Mouse (Mus musculus) adipocyte (in vitro differentiated cells): ENCODE data around the gene Cfap100.

Source experiments
- DNase-seq: peaks from one replicate; pipeline ENCODE4 v3.0.0-alpha.2; 2016; ENCODE audit warnings: low spot score

Gene Cfap100

DNA sequence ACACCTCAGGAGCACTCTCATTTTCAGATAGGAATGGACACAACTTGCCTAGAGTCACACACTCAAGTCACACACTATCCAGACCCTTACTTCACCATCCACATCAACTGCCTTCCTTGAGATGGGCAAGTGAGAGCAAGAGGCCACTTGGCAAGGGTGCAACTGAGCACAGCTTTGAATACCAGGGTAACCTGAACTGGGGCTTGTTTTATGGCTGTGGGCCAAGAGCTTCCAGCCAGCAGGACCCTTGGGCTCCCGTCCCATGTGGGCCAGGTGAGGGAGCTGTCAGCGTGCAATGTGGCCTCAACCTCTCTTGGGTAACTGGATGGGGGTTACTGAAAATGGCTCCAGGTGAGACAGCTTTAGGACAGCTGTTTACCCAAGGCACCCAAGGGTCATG, 28.8 kb upstream of the Cfap100 start:
- DNase-seq = no peak

DNA sequence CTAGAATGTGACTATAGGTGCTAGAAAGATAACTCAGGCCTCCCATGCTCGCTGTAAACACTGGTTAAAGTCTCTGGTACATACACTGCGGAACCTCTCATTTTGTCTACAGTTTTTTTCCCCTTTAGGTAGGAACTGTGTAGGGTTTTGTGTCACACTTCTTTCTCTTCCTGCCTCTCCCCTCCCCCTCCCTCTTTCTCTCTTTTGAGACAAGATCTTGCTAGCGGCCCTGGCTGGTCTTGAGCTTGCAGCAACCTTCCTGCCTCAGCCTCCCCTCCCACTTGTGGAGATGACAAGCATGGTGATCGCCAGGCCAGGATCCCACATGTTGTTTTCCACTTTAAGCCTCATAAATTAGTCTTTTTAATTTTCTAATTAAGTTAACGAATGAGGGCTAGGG, 25.2 kb upstream of the Cfap100 start:
- no peak for DNase-seq

DNA sequence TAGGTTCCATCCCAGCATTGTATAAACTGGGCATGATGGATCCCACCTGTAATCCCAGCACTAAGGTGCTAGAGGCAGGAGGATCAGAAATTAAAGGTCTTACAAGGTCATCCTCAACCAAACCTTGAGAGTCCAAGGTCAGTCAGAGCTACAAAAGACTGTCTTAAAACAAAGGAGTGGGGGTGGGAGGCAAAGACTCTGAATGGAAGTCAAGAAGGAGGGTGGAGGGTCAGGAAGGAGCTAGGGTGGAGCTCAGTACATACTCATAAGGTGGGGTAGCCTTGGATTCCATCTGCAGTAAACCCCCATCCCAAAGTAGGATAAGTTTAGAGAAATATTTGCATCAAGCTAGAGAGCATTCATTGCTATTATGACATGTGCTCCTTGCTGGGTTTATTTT, 24.0 kb upstream of the Cfap100 start:
- no peak for DNase-seq

DNA sequence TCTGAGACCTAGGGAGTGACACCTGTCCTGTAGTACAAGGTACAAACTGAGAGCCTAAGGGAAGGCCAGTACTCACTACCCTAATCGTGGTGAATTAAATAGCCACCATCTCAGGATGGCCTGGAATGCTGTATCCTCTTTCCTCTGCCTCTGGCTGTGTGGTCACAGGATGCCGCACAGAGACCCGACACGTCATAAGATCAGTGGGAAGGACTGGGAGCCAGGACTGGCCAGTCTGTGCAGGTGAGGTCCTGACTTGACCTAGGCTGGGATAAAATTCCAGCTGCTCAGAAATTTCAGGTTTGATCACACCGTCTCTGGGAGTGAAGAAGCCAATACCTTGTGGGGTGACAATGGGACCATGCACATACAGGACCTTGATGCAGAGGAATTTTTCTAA, 22.9 kb upstream of the Cfap100 start:
- DNase-seq = no peak

DNA sequence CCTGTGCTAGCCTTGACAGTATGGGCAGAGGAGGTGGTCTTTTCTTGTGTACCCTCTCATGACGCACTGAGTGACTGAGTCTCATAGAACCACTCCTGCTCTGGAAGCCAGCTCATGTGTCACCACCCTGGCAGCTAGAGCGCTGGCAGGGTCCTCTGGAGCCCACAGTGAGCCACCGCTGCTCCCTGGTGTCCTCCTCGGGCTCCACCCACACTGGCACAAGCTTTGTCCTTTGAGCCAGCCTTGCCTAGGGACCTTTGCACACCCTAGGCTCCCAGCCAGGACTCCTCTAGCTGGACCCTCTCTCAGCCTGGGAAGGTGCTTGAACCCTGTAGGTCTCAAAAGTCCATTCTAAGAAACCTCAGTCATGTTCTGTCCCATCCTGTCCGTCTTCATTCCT, 22.1 kb upstream of the Cfap100 start:
- peak; percentile 68 for DNase-seq

DNA sequence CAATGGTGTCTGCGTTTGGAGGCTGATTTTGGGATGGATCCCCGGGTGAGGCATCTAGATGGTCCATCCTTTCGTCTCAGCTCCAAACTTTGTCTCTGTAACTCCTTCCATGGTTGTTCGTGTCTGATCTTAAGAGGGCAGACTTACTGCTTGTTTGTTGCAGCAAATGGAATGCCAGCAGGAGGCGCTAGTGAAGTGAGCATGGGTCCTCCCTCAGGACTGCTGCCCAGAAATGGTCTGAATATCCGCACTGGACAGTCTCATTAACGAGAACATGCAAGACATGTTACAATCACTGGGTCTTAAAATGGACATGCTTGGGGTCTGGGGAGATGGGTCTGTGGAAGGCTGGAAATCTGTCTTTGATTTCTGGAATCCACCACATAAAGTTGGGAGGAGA, 21.6 kb upstream of the Cfap100 start:
- peak; percentile 97 for DNase-seq

DNA sequence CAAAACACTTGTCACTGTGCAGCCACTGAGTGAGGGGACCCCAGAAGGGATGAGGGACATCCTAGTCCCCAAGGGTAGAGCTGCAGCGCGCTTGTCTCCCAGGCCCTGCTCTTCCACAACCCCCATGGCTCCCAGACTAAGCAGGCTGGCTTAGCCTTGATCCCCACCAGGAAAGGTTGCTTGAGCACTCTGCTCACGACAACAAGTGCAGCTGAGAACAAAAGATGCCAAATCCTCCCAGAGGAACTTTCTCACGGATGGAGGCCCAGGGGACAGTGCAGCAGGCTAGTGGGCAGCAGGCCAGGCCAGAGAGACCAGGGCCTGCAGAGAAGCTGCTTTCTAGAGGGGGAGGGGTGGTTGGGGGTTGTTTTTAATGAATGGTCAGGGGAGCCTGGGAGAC, 18.3 kb upstream of the Cfap100 start:
- DNase-seq = peak; percentile 83

DNA sequence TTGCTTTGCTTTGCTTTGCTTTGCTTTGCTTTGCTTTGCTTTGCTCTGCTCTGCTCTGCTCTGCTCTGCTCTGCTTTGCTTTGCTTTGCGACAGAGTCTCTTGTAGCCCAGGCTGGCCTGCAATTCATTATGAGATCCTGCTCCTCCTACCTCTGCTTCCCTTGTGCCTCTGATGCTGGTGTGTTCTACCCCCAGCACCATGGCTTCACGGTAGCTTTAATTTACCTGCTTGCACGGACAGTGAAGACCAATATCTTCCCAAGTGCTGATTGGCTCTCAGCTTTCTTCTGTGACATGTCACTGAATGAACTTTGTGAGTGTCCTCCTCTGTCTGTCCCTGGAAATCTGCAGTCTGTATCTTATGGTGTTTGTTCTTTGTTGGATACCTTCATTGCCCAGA, 8.4 kb upstream of the Cfap100 start:
- DNase-seq = no peak

DNA sequence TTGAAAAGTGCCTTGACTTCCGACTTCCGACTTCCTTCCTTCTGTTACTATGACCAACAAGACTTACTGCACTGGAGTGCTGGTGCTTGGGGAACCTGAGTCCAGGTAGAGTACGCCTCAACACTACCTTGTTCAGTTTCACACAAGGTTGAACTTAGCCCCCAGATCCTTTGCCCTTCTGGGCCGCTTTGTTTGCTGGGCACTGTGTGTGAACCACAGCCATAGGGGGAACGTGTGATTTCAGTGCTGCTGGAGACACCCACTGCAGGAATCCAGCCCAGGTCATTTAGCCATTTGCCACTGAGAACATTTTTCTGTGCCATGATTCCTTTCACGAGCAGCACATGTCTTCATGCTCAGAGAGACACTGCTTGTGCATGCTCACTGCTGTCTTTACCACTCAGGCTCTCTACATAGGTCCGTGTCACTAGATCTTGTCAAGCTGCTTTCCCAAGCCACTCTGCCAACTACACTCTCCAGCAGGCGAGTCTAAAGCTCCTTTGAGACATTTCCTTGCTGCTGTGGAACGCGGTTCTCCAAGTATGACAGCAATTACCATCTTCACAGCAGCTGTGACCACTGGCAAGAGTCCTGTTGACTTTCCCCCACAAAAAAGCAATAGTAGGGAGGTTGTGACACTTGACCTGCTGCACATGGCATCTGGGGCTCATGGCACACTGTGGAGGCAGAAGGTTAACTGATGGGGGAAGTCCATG, 7.8 kb upstream of the Cfap100 start:
- DNase-seq = peak; percentile 81

DNA sequence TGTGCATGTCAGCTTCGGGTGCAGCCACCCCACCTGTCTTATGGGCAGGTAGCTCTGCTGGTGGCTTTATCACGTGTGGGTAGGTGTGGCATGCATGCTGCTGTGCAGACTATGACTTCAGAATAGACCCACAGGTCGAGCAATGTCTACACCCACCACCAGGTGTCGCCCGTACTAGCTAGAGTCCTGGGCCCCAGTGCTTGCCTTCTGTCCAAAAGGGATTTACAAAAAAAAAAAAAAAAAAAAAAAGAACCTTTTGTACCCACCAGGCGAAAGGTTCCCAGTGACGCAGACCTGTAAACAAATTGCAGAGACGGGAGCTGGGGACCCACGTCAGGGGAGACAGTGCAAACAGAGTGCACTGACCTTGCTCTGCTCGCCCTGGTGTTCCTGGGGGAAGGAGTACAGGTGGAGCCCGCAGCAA, 6.6 kb upstream of the Cfap100 start:
- DNase-seq = peak; percentile 93

DNA sequence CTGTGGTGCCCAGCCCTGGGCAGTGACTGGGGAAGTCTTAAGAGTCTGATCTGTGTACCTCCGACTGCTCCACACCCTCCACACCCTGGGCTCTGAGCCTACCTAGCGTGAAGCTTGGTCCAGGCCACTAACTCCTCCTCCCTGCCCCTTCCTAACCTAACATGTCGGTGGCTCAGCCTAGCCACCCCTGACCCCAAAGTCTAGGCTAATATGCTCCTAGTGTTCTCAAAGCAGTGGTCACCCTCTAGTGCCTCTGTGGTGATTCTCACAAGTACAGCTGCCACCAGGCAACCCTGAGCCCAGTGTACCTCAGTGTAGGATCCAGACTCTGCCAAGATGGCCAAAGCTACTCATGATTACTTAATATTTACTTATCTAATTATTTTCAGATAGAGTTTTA, 6.1 kb upstream of the Cfap100 start:
- peak; percentile 33 for DNase-seq

DNA sequence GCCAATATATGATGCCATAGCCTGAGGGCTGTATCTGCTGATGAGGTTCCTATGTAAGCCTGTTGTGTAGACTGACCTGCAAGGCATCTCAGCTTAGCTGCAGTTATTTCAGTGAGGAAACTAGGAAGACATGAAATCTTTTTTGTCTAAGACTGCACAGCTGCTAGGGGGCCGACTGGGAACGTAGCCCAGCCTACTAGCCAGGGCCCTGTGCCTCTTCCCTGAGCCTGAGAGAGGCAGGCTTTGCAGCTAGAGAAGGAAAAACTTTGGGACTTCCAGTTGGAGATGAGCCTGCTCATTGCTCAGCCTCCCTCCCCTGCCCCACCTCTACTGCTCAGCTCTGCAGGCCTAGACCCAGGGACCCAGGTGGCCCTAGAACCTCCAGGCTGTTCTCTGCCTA, 2.9 kb upstream of the Cfap100 start:
- no peak for DNase-seq

DNA sequence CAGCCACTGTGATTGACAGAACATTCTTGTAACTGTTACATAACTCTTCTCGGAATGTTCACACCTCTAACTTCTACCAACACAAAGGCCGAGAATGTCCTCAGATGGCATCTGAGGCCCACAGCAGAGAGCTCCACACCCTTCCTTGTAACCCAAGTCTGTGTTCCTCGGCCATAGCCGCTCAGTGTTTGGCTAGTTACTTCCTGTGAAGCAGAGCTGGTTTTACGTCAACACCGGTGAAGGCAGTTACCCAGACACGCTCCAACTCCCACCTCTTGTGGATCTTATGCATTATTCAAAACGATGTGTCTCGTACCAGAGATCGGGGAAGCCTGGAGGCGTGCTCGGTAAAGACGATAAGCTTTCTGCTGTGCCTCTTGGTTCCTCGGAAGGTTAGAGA, 1.3 kb upstream of the Cfap100 start:
- DNase-seq = no peak

DNA sequence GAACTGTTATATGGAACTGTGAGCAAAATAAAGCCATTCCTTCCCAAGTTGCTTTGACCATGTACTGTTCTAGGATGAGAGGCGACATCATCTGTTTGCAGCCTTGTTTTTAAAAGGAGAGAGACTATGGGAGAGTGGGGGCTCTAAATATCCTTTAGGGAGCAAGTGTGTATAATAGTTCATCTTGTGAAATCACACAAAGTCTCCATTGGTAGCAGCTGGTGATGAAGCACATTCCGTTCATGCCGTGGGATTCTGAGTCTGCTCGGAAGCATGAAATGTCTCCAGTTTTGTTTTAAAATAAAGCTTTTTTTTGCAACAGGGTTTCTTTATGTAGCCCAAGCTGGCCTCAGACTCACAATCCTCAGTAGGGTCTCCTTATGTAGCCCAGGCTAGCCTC, 2.6 kb downstream of the Cfap100 start:
- no peak for DNase-seq

DNA sequence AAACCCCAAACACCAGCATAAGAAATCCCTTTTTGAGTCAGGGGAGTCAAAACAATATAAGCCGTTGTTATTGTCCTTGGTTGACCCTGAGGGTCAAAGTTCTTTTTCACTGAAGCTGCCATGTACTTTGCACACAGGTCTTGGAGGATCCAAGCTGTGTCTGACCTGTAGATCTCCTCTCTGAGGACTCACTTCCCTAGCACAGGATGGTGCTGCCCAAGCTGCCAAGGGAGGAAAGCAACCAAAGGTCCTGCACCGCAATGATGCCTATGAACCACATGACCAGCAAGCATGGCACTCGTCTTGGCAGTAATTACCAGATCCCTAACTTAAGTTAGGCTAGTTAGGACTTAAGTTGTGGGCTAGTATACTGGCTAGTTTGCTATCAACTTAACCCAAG, 3.2 kb downstream of the Cfap100 start:
- no peak for DNase-seq

DNA sequence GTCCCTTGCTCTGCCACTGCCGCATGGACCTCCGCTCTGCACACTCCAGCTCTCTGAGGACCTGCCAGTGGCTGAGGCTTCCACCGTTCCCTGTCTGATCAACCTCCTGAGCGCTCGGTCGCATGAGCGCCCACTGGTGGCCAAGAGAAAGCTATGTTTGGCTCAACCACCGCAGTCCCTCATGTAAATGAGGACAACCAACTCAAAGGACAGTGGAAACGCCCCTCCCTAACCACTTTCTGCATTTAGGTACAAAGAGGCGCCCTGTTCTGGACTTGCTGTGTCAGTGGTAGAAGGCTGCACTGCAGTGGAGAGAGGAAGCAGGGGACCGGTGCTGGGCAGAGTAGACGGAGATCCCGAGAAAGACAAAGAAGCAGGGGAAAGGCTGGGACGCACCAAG, 6.0 kb downstream of the Cfap100 start:
- DNase-seq = peak; percentile 57

DNA sequence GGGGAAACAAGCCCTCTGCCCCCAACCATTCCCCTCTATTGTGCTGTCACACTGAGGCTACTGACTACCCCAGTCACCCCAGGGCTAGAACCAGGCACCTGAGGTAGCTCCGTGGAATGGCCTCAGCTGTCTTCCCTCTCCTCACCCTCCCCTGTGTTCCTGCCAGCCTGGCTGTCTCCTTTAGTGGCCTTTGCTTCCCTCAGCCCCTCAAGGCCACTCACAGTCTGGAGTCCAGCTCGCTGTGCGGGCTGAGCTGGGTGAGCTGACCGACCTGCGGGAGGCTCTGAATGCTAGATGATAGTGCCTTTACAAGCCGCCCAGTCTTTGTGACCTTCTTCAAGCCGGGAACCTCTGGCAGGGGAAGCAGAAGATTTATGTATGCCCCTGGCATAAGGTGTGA, 16.7 kb downstream of the Cfap100 start:
- no peak for DNase-seq

DNA sequence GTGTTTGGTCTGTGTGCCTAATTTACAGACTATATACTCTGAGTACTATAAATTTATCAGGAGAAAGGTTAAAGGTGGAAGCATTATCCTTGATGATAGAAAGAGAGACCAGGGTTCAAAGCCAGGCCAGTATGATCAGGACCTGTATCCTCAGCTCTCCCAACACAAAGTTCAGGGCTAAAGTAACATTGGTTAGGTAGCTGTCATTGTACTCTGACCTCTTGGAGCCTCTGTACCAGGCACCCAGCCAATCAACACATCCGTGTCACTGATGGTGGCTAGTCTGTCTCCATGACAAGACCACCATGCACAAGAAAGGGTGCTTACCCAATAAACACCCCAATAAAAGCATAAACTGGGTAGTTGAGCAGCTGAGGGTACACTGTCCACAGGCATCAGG, 17.6 kb downstream of the Cfap100 start:
- DNase-seq = no peak

DNA sequence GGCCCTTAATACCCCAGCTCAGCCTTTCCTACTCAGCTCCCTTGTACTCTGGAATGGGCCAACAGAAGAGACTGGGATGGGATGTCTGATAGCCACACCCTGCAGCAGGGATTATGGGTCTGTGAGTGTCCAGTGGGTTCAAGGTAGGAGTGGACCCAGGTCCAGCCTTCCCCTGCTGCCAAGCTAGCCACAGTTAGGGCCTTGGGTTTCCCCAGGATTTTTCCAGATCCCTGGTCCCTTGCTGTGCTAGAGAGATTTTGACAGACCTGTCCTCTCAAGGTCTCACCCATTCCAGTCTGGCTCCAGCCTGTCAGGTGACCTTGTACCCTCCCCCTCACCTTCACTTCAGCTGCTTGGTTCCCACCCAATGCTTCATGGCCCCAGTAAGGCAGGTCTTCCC, 20.0 kb downstream of the Cfap100 start:
- DNase-seq = no peak

DNA sequence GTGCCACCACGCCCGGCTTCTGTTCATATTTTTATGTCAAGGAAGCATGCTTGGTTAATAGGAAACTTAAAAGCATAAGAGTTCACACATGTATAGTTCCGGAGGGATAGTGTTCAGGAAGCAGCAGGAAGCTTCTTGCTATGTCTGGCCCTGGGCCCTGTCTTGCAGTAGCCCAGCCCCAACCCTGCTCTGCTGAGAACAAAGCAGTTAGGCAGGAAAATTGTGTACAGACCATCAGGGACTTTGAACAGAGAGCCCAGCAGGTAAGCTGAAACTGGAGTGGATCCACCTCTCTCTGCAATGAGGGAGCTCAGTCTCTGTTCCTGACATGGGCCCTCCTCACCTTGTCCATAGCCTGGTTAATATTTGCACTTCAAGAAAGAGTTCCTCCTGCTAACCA, 31.3 kb downstream of the Cfap100 start:
- DNase-seq = no peak

DNA sequence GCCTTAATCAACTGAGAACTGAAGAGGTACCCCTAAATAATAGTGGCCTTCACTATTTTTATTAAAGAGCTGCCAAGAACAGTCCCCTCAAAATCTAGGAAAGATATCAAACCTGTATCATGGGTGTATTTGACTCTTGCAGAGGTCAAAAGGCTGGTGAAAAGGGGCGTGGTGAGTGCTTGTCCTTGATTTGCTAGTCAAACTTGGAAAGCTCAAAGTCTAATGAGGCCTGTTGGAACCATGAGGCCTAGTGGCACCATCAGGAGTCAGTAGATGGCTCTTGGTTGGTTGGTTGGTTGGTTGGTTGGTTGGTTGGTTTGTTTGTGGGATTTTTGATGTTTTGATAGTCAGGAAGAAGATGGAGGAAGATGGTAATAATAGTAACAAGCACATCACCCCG, 32.8 kb downstream of the Cfap100 start:
- no peak for DNase-seq

DNA sequence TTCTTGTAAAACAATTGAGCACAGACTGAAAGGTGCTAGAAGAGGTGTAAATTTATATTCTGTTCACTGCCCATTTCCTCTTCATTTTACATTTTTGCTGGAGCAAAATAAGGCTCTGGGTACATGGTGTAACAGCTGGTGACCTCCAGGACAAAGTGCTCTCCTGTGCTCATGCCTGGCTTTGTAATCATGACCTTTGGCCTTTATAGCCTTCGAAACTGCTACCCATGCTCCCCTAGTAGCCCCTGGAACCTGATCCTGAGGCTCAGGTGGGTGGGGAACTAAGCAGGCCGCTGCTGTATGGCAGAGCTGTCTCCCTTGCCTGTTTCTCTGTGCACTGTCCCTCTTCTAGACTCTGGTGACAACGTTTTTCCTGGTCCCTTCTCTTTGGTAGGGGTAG, 34.6 kb downstream of the Cfap100 start:
- no peak for DNase-seq

DNA sequence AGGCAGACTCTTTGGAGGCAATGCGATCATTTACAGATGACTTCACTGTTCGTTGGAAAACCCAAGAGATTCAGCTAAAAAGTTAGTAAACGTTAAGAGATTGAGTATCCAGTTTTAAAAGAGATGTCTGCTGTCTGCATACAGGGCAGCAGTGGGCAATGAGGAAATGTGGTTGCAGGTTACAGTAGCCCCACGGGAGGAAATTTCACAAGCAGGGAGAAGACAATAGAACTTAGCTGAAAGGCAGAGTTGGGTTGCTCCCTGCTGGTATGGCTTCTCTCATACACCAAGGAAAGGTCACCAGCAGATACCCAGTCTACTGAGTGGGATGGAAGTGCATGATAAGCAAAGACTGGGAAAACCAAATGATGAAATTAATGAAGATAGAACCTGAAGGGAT, 38.0 kb downstream of the Cfap100 start:
- DNase-seq = no peak

DNA sequence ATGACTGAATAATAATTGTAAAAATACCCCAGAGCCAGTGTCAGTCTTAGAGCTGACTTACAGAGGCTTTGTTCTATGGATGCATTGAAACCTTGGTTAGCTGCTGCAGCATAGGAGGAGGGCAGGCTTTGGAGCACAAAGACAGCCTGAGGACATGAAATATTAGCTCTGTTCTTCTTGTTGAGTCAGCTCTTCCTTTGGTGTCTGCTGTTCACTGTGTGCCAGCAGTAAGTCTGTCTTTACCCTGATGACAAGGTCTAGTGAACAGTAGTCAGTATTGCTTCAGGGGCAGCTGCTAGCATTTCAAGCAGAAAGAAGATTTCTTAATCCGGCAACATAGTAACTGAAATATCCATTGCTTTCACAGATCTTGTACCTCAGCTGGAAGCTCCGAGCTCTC, 47.1 kb downstream of the Cfap100 start:
- no peak for DNase-seq

DNA sequence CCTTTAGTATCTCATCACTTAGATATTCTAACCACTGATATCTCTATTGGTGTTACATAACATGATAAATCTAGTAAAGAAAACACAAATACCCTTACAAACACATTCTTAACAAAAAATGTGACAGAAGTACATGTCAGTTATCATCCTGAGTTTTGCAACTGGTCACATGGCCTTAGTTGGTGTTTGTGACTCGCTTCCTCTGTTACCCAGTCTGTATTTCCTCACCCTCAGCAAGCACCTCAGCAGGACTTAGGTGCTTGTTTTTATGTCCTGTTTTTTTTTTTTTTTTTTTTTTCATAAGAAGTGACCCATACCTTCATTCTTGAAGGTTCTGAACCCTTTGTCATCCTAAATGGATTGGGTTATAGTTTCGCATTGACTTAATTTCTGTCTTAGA, 50.9 kb downstream of the Cfap100 start:
- DNase-seq = no peak
